Mouse (Mus musculus): ENCODE results near the gene Rnf150.
A peak's percentile ranks its signal among the peaks of the same experiment; 100 is the strongest.

Rnf150 gene

DNA sequence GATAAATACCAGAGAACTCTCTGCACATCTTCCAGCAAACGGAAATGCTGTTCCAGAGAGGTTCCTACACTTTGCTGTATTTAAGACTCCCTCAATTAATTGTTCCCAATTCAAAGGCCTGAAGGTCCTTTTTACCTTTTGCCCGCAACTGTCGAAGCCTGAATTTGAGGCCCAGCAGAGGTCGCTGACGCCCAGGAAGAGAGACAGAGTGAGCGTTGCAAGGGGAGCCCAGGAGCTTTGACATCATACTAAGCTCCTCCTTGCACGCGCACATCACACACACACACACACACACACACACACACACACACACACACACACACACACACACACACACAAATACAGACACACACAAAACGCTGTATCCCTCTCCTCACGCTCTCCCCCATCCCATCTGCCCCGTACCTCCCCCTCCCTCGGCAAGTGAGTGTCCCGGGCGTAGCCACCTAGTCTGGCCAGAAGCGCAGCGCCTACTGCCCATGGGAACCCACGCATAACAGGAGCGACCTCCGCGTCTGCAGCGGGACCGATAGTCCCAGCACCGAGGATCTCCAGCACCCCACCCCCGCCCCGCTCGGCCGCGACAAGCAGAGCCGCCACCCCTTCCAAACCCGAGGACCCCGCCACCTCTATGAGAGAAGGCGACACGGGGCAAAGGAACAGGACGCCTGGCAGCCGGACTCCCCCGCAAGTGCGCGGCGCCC is at the start of gene Rnf150:
Gene Rnf150 (plus strand): TSS at position 316 of the 704 bp plus-strand sequence.
- peak; percentile 70 to 75 for DNase-seq (ENCODE audit: low spot score in 2 of 2)

- DNase-seq (ENCODE audit: low spot score in 2 of 2) = no peak
These were observed 36.8 kb upstream of the Rnf150 start for GRCm38 (mm10) chr8:82826135-82827046.

- no peak for DNase-seq (ENCODE audit: low spot score in 2 of 2)
These were observed 22.7 kb upstream of the Rnf150 start for GRCm38 (mm10) chr8:82840415-82840814.

GRCm38 (mm10) chr8:82840963-82841362 is 22.2 kb upstream of the Rnf150 start:
- no peak for DNase-seq (ENCODE audit: low spot score in 2 of 2)

DNA sequence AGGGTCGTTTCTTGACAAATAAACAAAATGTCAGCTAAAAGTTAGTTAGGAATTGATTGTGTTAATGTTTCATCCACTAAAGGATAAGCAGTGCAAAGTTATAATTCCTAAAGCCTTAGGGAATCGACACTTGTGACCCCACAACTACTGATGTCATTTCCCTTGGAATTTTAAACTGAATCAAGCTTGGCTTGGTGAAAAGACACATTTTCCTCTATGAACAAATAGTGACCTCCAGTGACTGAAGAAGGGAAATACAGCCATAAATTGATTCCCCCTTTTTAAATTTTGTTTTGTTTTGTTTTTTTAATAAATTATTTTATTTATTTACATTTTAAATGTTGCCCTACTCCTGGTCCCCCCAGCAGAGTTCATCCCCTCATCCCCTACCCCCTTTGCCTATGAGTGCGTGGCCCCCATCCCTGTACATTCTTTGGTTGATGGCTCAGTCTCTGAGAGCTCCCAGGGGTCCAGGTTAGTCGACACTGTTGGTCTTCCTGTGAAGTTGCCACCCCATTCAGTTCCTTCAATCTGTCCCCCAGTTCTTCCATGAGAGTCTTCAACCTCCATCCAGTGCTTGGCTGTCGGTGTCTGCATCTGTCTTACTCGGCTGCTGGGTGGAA is 21.5 kb upstream of the Rnf150 start:
- no peak for DNase-seq (ENCODE audit: low spot score in 2 of 2)

DNA sequence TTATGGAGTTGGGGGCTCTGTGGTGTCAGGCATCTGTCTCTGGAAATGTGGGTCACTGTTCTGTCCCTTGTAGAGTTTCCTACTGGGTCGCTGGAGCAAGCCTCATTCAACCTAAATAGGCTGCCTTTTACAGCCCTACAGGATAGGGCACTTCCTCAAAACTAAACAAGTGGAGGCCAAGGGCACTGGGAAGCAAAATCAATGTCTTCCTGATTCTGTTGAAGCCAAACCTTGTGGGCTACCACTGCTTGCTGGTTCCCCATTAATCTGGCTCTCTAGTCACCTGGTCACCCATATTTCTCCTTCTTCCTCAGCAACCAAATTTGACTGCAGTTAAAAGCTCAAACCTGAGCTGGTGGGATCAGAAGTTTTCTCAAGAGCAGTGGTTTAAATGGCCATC is 19.5 kb upstream of the Rnf150 start:
- no peak for DNase-seq (ENCODE audit: low spot score in 2 of 2)

DNA sequence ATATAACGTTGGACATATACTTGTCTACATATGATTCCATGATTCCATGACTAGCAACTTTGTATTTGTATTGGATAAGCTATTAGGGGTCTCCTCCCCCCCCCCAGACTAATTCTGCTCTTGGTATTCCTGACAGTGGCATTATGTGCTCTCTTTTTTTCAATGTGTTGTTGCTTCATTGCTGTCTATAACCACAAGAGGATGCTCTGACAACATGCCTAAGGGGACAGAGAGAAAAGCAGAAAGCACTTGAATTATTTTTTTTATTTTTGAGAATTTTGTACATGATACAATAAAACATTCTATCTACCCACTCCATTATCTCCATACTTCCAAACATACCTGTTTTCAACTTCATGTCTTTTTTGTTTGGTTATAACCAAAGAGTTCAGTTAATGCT is 18.7 kb upstream of the Rnf150 start:
- no peak for DNase-seq (ENCODE audit: low spot score in 2 of 2)

DNA sequence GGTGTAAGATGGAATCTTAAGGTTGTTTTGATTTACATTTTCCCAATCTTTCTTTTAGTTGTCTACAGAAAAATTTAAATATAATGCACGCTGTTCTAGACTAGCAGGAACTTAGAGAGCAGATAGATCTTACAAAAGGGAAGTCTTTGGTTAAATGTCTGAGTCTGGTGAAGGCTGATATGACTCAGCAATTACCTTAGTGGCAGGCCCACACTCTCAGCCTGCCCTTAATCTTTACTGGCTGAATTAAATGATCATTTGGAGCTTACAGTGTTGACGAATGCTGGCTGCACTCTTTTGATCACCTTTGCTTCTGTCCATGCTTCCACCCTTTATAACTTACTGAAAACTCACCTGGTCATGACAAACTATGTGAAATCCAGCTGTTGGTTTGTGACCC is 17.1 kb upstream of the Rnf150 start:
- no peak for DNase-seq (ENCODE audit: low spot score in 2 of 2)

GRCm38 (mm10) chr8:82846730-82847129 is 16.4 kb upstream of the Rnf150 start:
- DNase-seq (ENCODE audit: low spot score in 2 of 2) = no peak

- no peak for DNase-seq (ENCODE audit: low spot score in 2 of 2)
These were observed 4.4 kb upstream of the Rnf150 start for GRCm38 (mm10) chr8:82858541-82859342.

DNA sequence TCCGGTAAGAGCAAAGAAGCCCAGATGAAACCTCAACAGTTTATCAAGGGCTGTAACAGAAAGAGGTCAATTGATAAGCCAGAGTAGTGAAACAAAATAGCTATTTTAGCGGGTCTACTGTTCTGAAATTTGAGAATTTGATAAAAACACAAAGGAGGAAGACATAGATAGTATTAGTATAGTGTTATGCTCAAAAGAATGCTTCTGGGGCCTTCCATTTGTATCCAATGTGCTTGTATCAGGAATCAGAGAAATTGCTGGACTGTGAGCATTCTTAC is 3.9 kb upstream of the Rnf150 start:
- no peak for DNase-seq (ENCODE audit: low spot score in 2 of 2)

DNA sequence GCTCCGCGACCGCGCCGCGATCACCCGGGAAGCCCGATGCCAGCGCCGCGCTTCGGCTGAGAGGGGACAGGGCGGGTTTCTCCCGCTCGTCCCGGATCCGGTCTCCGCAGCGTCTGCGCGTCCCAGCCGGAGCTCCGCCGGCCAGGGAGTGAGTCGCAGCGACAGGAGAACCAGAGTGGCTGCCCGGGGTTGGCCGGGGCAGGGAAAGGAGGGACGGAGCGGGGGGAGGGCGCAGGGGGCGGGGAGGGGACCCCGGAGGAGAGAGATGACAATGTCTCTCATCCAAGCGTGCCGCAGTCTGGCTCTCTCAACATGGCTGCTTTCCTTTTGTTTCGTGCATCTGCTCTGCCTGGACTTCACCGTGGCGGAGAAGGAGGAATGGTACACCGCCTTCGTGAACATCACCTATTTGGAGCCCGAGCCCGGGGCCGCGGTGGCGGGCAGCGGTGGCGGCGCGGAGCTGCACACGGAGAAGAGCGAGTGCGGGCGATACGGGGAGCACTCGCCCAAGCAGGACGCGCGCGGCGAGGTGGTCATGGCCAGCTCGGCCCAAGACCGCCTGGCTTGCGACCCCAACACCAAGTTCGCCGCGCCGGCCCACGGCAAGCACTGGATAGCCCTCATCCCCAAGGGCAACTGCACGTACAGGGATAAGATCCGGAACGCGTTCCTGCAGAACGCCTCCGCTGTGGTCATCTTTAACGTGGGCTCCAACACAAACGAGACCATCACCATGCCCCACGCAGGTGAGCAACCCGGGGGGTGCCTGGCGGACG is 777 bp downstream of the Rnf150 start:
- peak; percentile 32 to 50 for DNase-seq (ENCODE audit: low spot score in 2 of 2)

- peak in 1 of 2 experiments; percentile 34 for DNase-seq (ENCODE audit: low spot score in 2 of 2)
These were observed 1.3 kb downstream of the Rnf150 start for GRCm38 (mm10) chr8:82864521-82864818.

DNA sequence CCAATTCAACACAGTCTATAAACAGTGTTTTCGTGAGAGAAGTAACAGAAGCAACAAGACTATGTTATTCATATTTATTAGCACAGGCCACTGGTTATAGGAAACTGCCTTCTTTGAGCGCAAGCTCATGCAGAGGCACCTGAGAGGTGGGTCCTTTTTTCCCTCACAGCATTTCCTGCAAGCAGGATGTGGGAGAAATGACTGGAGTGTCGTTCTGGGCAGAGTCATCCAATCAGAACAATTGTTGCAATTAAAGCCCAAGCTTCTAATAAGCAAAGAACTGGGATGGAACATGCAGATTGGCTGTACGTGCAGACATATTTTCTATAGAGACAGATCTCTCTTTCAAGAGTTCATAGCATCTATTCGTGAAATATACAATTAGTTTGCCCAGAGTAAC is 2.1 kb downstream of the Rnf150 start:
- no peak for DNase-seq (ENCODE audit: low spot score in 2 of 2)

DNA sequence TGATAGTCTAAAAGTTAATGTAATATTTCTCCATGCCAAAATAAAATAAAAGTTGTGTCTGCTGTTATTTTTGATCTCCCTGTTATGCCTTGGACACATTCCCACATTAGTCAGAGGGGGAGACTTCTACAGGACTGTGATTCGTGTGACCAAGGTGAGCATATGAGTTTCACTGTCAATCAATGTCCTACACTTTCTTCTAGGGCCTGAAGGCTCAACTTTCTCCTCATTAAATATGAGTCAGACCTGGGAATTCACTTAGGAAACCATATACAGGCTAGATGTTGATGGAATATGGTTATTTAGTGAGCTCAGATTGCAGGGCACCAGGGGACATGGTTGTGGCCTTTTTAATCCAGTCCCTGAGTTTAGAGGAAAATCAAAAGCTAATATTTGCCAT is 3.1 kb downstream of the Rnf150 start:
- DNase-seq (ENCODE audit: low spot score in 2 of 2) = no peak

DNA sequence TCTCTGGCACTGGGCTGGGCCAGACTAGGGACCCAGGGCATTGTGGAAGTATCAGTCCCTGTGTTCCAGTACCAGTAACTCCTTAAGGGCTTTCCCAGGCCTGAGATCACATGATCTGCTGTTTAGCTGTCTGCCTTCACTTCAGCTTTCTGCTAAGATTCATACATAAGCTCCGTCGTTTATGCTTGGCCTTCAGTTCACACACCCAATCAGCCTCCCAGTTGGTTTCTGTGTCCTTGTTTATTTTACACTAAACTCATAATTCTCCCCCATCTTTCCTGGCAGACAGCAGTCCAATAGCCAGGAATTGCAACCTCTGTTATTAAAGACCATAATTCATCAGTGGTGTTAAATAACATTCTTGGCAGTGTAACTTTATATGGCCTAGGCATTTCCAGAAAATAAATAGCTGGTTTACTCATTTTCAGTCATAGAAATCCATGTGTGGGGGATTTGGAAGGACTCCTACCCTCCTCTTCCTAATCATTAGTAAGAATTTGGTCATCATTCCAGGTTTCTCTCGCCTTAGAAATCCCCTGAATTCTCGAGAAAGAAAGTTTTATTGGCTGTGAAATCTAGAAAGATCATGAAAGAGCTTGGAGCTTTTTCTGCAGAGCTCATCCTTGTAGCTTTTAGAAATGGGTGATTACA is 7.8 kb downstream of the Rnf150 start:
- DNase-seq (ENCODE audit: low spot score in 2 of 2) = no peak

DNA sequence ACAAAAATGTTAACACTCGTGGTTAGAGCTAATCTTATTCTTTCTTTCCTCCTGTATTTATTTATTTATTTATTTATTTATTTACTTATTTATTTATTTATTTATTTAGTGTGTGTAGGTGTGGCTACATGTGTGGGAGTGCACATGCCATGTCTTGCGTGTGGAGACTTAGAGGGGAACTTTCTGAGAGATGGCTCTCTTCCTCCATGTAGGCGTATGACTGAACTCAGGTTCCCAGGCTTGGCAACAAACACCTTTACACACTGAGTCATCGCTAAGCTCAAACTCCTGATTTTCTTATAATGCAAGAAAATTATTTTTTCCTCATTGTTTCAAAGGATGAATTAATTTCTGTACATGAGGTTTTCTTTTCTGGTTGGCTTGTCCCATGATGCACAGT is 8.8 kb downstream of the Rnf150 start:
- DNase-seq (ENCODE audit: low spot score in 2 of 2) = no peak

DNA sequence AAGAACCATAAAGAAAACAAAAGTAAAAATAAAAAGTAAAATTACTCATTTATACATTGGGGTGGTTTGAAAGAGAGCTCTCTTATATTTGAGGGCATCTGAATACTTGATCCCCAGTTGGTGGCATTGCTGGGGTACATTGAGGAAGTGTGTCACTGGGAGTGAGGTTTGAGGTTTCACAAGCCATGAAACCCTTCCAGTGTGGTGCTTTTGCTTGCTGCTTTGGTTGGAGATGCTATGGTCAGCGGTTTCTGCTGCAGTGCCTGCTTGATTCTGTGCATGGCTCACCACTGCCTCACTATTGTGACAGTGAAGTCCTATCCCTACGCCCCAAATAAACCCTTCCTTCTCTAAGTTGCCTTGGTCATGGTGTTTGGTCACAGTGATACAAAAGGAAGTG is 10.9 kb downstream of the Rnf150 start:
- DNase-seq (ENCODE audit: low spot score in 2 of 2) = no peak

GRCm38 (mm10) chr8:82875135-82875534 is 12.0 kb downstream of the Rnf150 start:
- no peak for DNase-seq (ENCODE audit: low spot score in 2 of 2)

DNA sequence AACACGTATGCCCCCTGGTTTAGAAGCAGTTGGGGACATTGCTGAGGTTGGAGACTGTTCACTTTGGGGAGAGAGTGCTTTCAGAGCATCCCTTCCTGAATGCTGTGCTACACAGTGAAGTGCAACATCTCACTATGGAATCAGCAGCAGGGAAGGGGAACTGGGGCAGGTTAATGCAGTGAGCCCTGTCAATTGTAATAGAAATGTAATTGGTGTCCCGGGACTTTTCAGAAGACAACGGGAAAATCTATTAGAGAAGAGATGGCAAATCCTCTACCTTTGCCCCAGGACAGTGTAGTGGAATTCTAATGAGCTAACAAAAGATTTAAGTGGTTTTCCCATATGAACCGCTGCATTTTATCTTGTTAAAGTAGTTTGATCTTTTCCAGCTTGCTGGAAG is 21.3 kb downstream of the Rnf150 start:
- DNase-seq (ENCODE audit: low spot score in 2 of 2) = no peak

- DNase-seq (ENCODE audit: low spot score in 2 of 2) = no peak
These were observed 24.1 kb downstream of the Rnf150 start for GRCm38 (mm10) chr8:82887234-82887633.
